Mouse (Mus musculus): Measurements from ENCODE around the gene E130208F15Rik.

E130208F15Rik gene

DNA sequence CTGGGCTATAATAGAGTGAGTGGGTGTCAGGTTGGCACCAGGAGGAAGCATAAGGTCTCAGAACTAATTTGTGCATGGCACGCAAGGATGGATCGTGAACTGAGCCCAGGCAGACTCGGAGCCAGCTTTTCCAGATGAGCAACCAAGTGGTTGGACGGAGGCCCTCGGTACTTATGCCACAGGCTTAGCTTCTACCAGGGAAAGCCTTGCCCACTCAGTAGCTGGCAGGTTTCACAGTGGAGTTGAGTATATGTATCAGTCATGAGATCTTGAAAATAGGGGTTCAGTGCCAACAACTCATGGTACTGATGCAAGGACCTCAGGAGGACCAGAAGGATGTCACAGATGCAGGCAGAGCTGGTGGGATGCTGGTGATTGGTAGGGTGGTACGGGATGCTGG lies 14.1 kb downstream of the E130208F15Rik start:
- no peak for DNase-seq

- DNase-seq, result peak; percentile 92 to 96
Observed at GRCm38 (mm10) chr7:30336384-30336783, 14.8 kb downstream of the E130208F15Rik start.

GRCm38 (mm10) chr7:30339432-30340109 lies 18.0 kb downstream of the E130208F15Rik start:
- peak; percentile 72 to 74 for DNase-seq

DNA sequence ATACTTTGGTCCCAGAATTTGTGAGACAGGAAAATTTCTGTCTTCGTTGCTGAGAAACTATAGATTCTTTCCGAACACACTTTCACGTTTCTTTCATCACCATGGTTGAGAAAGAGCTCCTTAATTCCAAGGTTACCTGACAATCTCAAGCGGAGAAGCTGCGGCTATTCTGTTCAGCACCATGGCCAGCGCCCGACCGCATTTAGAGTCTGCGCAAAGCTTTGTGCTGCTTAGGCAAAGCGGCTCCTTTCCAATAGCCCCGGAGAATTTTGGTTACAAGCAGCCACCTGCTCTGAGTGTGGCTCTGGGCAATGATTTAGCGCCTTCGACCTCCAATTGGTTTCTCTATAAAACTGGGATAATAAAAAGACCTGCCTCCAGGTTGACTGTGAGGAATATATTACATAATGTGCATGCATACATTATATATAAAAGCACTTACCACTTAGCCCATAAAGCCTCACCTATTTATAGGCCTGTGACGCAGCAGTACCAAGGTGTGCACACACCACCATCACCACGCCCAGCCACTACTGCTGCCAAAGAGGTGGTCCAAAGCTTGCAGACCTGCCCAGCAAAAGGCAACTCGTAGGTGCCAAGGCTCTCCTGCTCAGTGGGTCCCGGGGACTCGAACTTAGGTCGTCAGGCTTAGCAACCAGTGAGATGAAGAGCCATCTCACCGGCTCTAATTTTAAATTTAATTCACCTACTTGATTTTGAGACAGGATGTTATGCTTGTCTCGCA lies 25.3 kb downstream of the E130208F15Rik start:
- no peak for DNase-seq

DNA sequence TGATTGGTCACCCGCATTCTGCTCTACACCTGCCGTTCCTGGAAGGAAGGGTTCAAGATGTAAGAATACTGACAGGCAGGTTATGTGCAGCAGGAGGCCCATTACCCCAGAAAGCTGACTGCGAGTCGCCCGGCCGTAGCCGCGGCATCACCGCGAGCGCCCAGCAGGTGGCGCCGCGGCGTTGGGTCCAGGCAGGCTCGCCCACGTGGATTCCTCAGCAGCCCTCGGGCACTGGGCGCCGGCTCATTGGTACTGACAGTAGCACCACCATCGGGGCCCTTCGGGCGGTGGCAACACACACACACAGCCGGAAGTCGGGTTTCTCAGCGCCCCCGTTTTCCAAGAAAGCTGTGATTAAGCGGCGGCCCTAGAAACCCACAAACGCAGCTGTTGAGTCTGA lies 26.3 kb downstream of the E130208F15Rik start:
- DNase-seq, result peak; percentile 84 to 86

DNA sequence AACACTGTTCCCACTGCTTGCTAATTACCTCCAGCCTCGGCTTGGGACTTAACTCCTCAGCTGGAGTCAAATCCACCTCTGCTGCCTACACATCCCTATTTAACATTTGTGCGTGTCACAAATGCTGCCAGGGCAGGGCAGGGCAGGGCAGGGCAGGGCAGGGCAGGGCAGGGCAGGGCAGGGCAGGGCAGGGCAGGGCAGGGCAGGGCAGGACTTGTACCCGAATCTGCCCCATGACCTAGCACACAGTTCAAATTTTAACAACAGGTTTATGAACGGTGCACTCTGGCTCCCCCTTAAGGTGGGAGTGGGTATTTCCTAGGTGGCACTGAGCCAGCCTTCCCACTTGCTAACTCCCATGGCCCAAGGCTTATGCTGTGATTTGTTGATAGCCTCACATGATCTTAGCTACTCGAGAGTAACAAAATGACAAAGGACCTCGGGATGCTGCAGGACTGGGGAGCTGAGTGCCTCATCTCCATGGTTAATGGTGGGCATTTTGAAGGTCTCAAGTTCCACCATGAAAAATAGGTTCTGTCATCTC lies 31.8 kb downstream of the E130208F15Rik start:
- peak; percentile 79 to 81 for DNase-seq

GRCm38 (mm10) chr7:30354059-30354458 lies 32.5 kb downstream of the E130208F15Rik start:
- DNase-seq, result no peak

DNA sequence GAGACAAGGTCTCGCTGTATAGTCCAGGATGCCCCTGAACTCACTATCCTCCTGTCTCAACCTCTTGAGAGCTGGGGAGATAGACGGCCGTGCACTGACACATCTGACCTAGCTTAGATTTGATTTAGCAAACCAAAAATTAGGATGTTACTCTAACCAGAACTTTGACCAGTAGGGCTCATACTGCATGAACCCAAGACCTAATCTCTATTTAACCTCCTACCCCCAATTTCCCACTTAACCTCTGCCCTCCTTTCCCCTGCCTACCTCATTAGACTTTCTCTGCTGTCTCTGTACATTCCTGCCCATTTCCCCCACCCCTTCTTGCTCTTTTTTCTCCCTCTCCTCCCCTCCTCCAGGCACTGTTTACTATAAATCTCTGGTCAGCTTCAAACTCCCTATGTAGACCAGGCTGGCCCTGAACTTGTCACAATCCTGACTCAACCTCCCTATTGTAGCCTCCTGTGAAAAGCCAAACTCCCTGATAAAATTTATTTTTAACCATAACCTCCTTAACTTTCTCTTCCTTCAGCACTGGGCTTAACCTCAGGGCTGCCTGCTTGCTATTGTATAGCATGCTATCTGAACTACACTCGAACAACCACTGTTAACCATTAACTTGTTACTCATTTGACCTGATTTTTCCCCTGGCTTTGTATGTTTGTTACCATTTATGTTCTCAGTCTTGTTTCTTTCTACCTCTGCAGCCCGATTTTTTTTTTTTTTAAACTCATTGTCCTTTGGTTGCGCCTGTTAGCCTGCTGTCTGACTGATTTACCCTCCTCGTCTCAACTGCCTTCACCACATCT lies 37.0 kb downstream of the E130208F15Rik start:
- DNase-seq, result no peak

DNA sequence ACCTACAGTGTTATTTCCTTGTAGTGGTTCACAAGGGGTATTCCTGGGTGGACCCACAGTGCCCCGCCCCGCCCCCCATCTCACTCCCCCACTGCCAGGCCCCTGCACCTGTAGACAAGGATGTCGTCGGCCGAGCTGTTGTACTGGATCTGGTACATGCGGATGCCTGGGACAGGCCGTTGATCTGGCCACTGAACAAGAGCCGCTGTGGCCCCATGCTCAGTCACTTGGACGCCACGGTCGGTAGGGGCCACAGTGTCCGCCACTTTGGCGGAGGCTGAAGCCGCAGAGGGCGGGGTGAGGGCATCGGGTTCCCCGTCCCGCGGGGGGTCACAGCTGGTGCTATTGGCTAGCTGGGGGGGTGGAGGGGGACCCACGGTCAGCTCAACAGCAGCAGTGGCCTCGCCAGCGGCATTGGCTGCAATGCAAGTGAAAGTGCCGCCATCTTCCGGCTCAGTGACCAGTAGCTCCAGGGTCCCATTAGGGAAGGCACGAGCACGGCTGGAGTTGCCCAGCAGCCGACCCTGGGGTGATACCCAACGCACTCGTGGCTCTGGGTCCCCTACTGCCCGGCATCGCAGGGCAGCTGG lies 37.8 kb downstream of the E130208F15Rik start:
- no peak for DNase-seq

GRCm38 (mm10) chr7:30360028-30360427 lies 38.5 kb downstream of the E130208F15Rik start:
- no peak for DNase-seq

- DNase-seq, result peak; percentile 67 to 81
Observed at GRCm38 (mm10) chr7:30362652-30363343, 41.3 kb downstream of the E130208F15Rik start, which contains the start of gene Lrfn3. Gene Lrfn3, minus strand, starts transcription at chr7:30362772.

- DNase-seq, result no peak
Observed at GRCm38 (mm10) chr7:30363344-30363738, 41.8 kb downstream of the E130208F15Rik start.

- DNase-seq, result no peak
Observed at GRCm38 (mm10) chr7:30367466-30367865, 45.9 kb downstream of the E130208F15Rik start.
